Mouse (Mus musculus): ENCODE measurements around the gene Kank4. TPM values are rescaled to one million over a fixed set of nuclear protein-coding genes. Genes with fewer than 3 reads are reported as not detected.
"Not testable (repeated sequence)": the region's sequence is repeated elsewhere in the genome, so short reads cannot be mapped to it uniquely, and the experiment has no call there.

The Kank4 gene
- total RNA-seq (2014; fragmentation: Nextera tagmentation) (not detected in 2 replicates), total RNA-seq (2017) (not detected in 2 replicates)

GRCm38 (mm10) chr4:98817184-98817911, at the start of gene Kank4:
Kank4 (minus strand) TSS chr4:98817537.
- peak; percentile 63 for ATAC-seq (replicated peaks; ENCODE audit: poor library complexity, severe bottlenecking)

GRCm38 (mm10) chr4:98865386-98866237, 48.3 kb upstream of the Kank4 start:
- ATAC-seq (replicated peaks; ENCODE audit: poor library complexity, severe bottlenecking), result no peak

- ATAC-seq (replicated peaks; ENCODE audit: poor library complexity, severe bottlenecking), result no peak
Measured at GRCm38 (mm10) chr4:98864546-98864945, 47.2 kb upstream of the Kank4 start.

GRCm38 (mm10) chr4:98864094-98864493, 46.8 kb upstream of the Kank4 start:
- ATAC-seq (replicated peaks; ENCODE audit: poor library complexity, severe bottlenecking), result no peak

- no peak for ATAC-seq (replicated peaks; ENCODE audit: poor library complexity, severe bottlenecking)
Measured at GRCm38 (mm10) chr4:98863451-98863850, 46.1 kb upstream of the Kank4 start.

GRCm38 (mm10) chr4:98858151-98858855, 41.0 kb upstream of the Kank4 start:
- ATAC-seq (replicated peaks; ENCODE audit: poor library complexity, severe bottlenecking), result no peak

GRCm38 (mm10) chr4:98857037-98857648, 39.8 kb upstream of the Kank4 start:
- no peak for ATAC-seq (replicated peaks; ENCODE audit: poor library complexity, severe bottlenecking)

GRCm38 (mm10) chr4:98853926-98854325, 36.6 kb upstream of the Kank4 start:
- no peak for ATAC-seq (replicated peaks; ENCODE audit: poor library complexity, severe bottlenecking)

GRCm38 (mm10) chr4:98850485-98850884, 33.1 kb upstream of the Kank4 start:
- peak; percentile 55; the same call in 1 of the 2 replicates for ATAC-seq (replicated peaks; ENCODE audit: poor library complexity, severe bottlenecking)

- no peak for ATAC-seq (replicated peaks; ENCODE audit: poor library complexity, severe bottlenecking)
Measured at GRCm38 (mm10) chr4:98847120-98847885, 30.0 kb upstream of the Kank4 start.

GRCm38 (mm10) chr4:98846396-98846795, 29.1 kb upstream of the Kank4 start:
- no peak for ATAC-seq (replicated peaks; ENCODE audit: poor library complexity, severe bottlenecking)

- ATAC-seq (replicated peaks; ENCODE audit: poor library complexity, severe bottlenecking), result no peak
Measured at GRCm38 (mm10) chr4:98845687-98846125, 28.4 kb upstream of the Kank4 start.

GRCm38 (mm10) chr4:98845201-98845600, 27.9 kb upstream of the Kank4 start:
- no peak for ATAC-seq (replicated peaks; ENCODE audit: poor library complexity, severe bottlenecking)

GRCm38 (mm10) chr4:98843906-98844597, 26.7 kb upstream of the Kank4 start:
- ATAC-seq (replicated peaks; ENCODE audit: poor library complexity, severe bottlenecking), result no peak

- not testable (repeated sequence) for ATAC-seq (replicated peaks; ENCODE audit: poor library complexity, severe bottlenecking)
Measured at GRCm38 (mm10) chr4:98841251-98841650, 23.9 kb upstream of the Kank4 start.

- no peak for ATAC-seq (replicated peaks; ENCODE audit: poor library complexity, severe bottlenecking)
Measured at GRCm38 (mm10) chr4:98840526-98840925, 23.2 kb upstream of the Kank4 start.

GRCm38 (mm10) chr4:98838913-98839312, 21.6 kb upstream of the Kank4 start:
- ATAC-seq (replicated peaks; ENCODE audit: poor library complexity, severe bottlenecking), result no peak

- no peak for ATAC-seq (replicated peaks; ENCODE audit: poor library complexity, severe bottlenecking)
Measured at GRCm38 (mm10) chr4:98837715-98838505, 20.6 kb upstream of the Kank4 start.

Data from granulocyte monocyte progenitor cell, adult 5-6 weeks (primary cell).